Mouse (Mus musculus) left cerebral cortex, adult 2 months (tissue): ENCODE measurements around the gene Haao. TPM values are rescaled to one million over a fixed set of nuclear protein-coding genes. Genes with fewer than 3 reads are reported as not detected.

Source experiments
- DNase-seq, 2 experiments: peaks; one replicate each; pipeline ENCODE4 v3.0.0; 2021 to 2022; ENCODE audit warnings: low spot score in 2 of 2, mixed read lengths in 1 of 2; ENCODE audit errors: extremely low spot score in 1 of 2
- H3K27ac ChIP-seq: fragments of 200-600 bp; 2 replicates; pipeline ENCODE4 v1.8.1; 2022
- H3K4me3 ChIP-seq: fragments of 200-600 bp; 2 replicates; pipeline ENCODE4 v1.8.1; 2022
- CTCF ChIP-seq: fragments of 200-600 bp; IDR thresholded peaks from 2 replicates; pipeline ENCODE4 v1.8.1; 2022; ENCODE audit warnings: antibody characterized with exemption, mild to moderate bottlenecking, moderate library complexity
- intact Hi-C: fragments of 180-260 bp; cut with DNase I; formaldehyde crosslinking; loops from one replicate; pipeline ENCODE4 v1.15.1; 2025
- long read RNA-seq, 2 experiments: library from polyadenylated mRNA; stranded (forward); transcript quantifications; one replicate each; pipeline ENCODE4 v2.0.0; 2021; ENCODE audit warnings: borderline mapping rate in 2 of 2
- total RNA-seq, 2 experiments: library from RNA; stranded (reverse); gene quantifications; 2 replicates each; pipeline ENCODE4 v1.2.3; 2021

The Haao gene
- total RNA-seq = not detected
- long read RNA-seq, experiment 1 = 0 reads
- long read RNA-seq, experiment 2 = 0 reads

GRCm38 (mm10) chr17:83847815-83848214, at the start of gene Haao:
Gene Haao, minus strand, starts transcription at chr17:83847963.
- DNase-seq = no peak
- no peak within 1 kb of the TSS for H3K27ac ChIP-seq
- intact Hi-C loops = no loop called here
- H3K4me3 ChIP-seq = no peak within 1 kb of the TSS
- TF ChIP-seq CTCF = no peak

GRCm38 (mm10) chr17:83897361-83897799, 49.6 kb upstream of the Haao start:
- no peak overlapping the region for H3K4me3 ChIP-seq
- TF ChIP-seq CTCF = no peak
- no peak for DNase-seq
- no peak overlapping the region for H3K27ac ChIP-seq
- intact Hi-C loops = no loop called here

- peak; percentile 81 for TF ChIP-seq CTCF
- intact Hi-C loops = no loop called here
- H3K4me3 ChIP-seq = no peak overlapping the region
- DNase-seq = peak in 1 of 2 experiments; percentile 37
- H3K27ac ChIP-seq = no peak overlapping the region
These were observed 49.0 kb upstream of the Haao start for GRCm38 (mm10) chr17:83896723-83897122.

GRCm38 (mm10) chr17:83895321-83895770, 47.6 kb upstream of the Haao start:
- Histone ChIP-seq H3K4me3 (no peak overlapping the region), H3K27ac (no peak overlapping the region)
- TF ChIP-seq CTCF = no peak
- no peak for DNase-seq
- intact Hi-C loops = no loop called here

GRCm38 (mm10) chr17:83893134-83893533, 45.4 kb upstream of the Haao start:
- intact Hi-C loops = no loop called here
- no peak overlapping the region for H3K27ac ChIP-seq
- no peak for DNase-seq
- H3K4me3 ChIP-seq = no peak overlapping the region
- TF ChIP-seq CTCF = no peak

GRCm38 (mm10) chr17:83891864-83892263, 44.1 kb upstream of the Haao start:
- Histone ChIP-seq H3K27ac (no peak overlapping the region), H3K4me3 (no peak overlapping the region)
- no peak for DNase-seq
- intact Hi-C loops = no loop called here
- TF ChIP-seq CTCF = no peak

- DNase-seq = no peak
- no peak for TF ChIP-seq CTCF
- peak overlapping the region; percentile 70 for H3K27ac ChIP-seq
- intact Hi-C loops = no loop called here
- no peak overlapping the region for H3K4me3 ChIP-seq
These were observed 42.6 kb upstream of the Haao start for GRCm38 (mm10) chr17:83890373-83890696.

- peak in 1 of 2 experiments; percentile 44 for DNase-seq
- intact Hi-C loops = no loop called here
- Histone ChIP-seq H3K27ac (peak overlapping the region; percentile 70), H3K4me3 (no peak overlapping the region)
- TF ChIP-seq CTCF = no peak
These were observed 42.1 kb upstream of the Haao start for GRCm38 (mm10) chr17:83889691-83890372.

GRCm38 (mm10) chr17:83889329-83889690, 41.5 kb upstream of the Haao start:
- no peak for DNase-seq
- no peak overlapping the region for H3K4me3 ChIP-seq
- intact Hi-C loops = no loop called here
- H3K27ac ChIP-seq = peak overlapping the region; percentile 5; the same call in 1 of the 2 replicates
- no peak for TF ChIP-seq CTCF

GRCm38 (mm10) chr17:83887241-83887640, 39.5 kb upstream of the Haao start:
- no peak for DNase-seq
- no peak for TF ChIP-seq CTCF
- no peak overlapping the region for H3K4me3 ChIP-seq
- no peak overlapping the region for H3K27ac ChIP-seq
- intact Hi-C loops = no loop called here

GRCm38 (mm10) chr17:83886395-83886794, 38.6 kb upstream of the Haao start:
- no peak overlapping the region for H3K27ac ChIP-seq
- intact Hi-C loops = no loop called here
- no peak overlapping the region for H3K4me3 ChIP-seq
- no peak for TF ChIP-seq CTCF
- no peak for DNase-seq

- H3K4me3 ChIP-seq = no peak overlapping the region
- DNase-seq = no peak
- no peak for TF ChIP-seq CTCF
- intact Hi-C loops = no loop called here
- H3K27ac ChIP-seq = no peak overlapping the region
These were observed 38.0 kb upstream of the Haao start for GRCm38 (mm10) chr17:83885750-83886149.

- Histone ChIP-seq H3K4me3 (no peak overlapping the region), H3K27ac (no peak overlapping the region)
- no peak for TF ChIP-seq CTCF
- DNase-seq = no peak
- intact Hi-C loops = no loop called here
These were observed 37.3 kb upstream of the Haao start for GRCm38 (mm10) chr17:83885021-83885582.
